Mouse (Mus musculus) lung, adult 2 months (tissue): ENCODE data around the gene Dcaf15.

Experiments used
- CTCF ChIP-seq: fragments of 200-500 bp; IDR thresholded peaks from 2 replicates; pipeline ENCODE4 v1.5.1; 2011; ENCODE audit warnings: mild to moderate bottlenecking, low read length, control low read depth; ENCODE audit not compliant: insufficient read depth
- POLR2A ChIP-seq: fragments of 200-500 bp; IDR thresholded peaks from 2 replicates; pipeline ENCODE4 v1.6.1; 2011; ENCODE audit warnings: low read depth, mild to moderate bottlenecking, control low read depth, low read length, borderline replicate concordance; ENCODE audit errors: extremely low read depth

DNA sequence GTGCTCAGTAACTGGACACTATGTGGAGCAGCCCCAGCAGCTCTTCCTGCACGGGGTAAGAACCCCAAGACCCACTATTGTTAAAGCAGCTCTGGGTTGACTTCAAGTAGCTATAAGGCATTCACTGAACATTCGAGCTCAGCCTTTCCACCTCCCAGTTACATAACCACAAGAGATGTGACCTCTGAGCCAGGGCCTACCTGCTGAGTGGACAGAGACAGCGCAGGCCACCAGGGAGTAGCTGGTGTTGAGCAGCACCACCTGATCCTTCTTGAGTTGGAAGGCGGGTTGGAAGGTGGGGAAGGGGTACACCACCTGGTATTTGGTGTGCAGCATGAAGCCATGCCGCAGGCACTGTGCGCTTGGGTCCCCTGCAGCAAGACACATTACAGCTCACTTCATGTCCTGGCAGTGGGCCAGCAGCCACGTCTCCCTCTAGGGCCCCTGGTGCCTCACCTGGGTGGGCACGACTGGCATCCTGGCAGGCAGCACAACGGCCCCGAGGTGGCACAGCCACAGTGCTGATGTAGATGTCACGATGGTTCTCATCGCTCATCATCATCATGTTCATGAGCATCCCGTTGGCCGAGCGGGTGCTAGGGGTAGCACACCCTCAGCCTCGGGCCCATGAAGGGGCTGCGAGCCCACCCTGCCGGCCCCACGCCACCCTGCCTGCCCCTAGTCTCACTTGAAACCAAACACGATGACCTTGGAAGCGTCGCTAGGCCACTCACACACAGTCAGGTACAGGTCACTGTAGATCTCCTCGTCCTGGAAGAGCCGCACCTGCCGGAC lies 2.9 kb downstream of the Dcaf15 start:
- no peak for TF ChIP-seq POLR2A
- no peak for TF ChIP-seq CTCF
